Mouse (Mus musculus) megakaryocyte, embryonic 14.5 days (primary cell): ENCODE data around the gene Rab10.

Source experiments
- FLI1 ChIP-seq: IDR thresholded peaks from 2 replicates; pipeline ENCODE4 v1.6.1; 2012; ENCODE audit warnings: low read length, inconsistent platforms, mixed read lengths
- GATA1 ChIP-seq: IDR thresholded peaks from 3 replicates; pipeline ENCODE4 v1.6.1; 2012; ENCODE audit warnings: mixed read lengths, low read length, inconsistent platforms, borderline replicate concordance

DNA sequence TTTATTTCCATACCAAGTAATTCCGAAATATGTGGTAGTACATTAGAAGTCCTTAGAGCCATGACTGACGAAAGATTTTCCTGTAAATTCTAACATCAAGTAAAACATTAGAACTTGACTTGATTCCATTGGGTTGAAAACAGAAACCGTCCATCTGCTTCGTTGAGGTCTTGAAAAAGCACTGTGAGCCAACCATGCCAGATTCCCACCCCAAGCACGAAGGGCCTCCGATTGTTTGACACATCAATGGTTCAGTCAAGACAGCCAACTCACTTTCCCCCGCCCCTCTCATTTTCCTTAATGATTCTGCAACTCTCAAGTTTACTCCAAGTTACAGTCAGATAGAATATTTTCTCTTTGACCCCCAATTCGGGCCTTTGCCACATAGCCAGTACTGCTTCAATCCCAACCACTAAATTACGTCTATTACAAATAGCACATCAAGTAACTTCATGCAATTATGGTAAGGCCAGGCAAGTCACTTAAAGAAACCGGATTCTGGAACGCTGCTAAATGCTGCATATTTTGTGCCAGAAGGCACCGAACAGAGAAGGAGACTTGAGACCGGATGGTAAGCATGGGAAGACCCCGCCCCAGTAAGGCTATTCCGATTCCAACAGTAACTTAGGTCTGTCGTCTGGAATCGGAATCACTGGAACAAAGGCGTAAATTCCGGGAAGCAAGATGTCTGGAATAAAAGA lies 1.1 kb downstream of the Rab10 start:
- TF ChIP-seq FLI1: no peak
- no peak for TF ChIP-seq GATA1
